Mouse (Mus musculus): Measurements from ENCODE around the gene Wrb.

DNA sequence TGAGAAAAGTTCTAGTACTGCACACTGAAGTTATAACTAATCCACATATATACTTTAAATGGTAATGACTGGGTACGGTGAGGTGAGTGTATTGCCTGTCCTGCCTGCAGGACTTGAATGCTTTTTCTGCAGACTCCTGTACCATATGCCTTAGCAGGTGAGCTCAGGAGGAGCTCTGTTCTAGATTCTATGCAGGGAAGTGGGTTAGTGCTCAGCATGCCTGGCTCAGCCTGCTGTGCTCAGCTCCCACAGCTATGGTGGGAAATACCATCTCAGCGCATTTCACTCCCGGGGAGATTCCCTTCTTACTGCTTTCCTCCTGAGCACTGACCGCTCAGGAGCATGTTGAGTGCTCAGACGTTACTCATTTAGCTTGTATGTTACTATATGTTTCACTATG is 42.4 kb downstream of the Wrb start:
- TF ChIP-seq CTCF (IDR thresholded peaks at IDR 0.05; ENCODE audit: low read depth, low read length) = no peak
- no peak for TF ChIP-seq POLR2A (IDR thresholded peaks at IDR 0.05; ENCODE audit: borderline replicate concordance, low read depth, low read length)
